Mouse (Mus musculus) megakaryocyte, adult 5-6 weeks (primary cell): ENCODE results near the gene Glrx5. TPM values are rescaled to one million over a fixed set of nuclear protein-coding genes. Genes with fewer than 3 reads are reported as not detected.
A peak's percentile ranks its signal among the peaks of the same experiment; 100 is the strongest.

Experiments used
- ATAC-seq: 2 replicates; pipeline ENCODE4 v1.8.0; 2016; ENCODE audit warnings: mild to moderate bottlenecking, inconsistent platforms; ENCODE audit not compliant: poor library complexity, severe bottlenecking
- total RNA-seq, 2 experiments: library from RNA; stranded (forward) in 1 of 2; stranded (reverse) in 1 of 2; fragments of 153-499, 151-499 nt in 1 of 2; fragments of 221-1000, 200-1000 nt in 1 of 2; gene quantifications; 2 replicates each; pipeline versions ENCODE4 v1.2.3 to v1.2.4; 2015 to 2017

Glrx5 gene
- total RNA-seq, 2 experiments from 2014 or later = 10.0 to 24.8 TPM

DNA sequence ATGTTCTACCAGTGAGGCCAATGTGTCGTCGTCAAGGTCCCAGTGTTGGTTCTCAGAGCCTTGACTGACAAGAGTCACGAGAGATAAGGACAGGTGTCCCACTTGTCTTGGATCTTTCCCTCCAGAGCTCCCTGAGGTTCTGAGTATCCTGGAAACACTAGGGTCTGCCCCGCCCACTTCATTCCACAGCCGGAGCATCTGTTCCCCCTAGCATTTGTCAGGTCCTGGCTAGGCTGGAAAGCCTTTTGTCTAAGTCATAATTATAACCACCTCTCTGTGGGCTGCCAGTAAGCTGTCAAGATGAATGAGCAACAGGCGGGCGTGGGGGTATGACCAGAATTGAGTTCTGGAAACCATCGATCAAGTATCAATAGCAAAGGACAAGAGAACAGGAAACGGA is 29.3 kb upstream of the Glrx5 start:
- no peak for ATAC-seq

DNA sequence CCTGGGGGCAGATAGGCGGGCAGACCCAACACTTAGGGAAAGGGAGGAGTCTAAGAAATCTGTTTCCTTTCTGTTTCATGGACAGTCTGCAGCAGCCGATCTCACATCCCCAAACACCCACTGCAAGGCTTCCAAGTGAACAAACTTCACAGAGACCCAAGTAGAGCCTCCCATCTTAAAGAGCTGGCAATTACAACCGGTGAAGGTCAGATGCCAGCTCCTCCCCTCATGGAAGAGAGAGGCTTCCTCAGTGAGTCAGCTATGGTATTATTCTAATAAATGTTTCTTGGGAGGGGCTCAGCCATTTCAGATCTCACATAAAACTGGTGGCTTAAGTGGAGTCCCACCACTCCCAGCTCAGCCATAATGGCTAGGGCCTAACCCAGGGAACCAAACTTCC is 28.8 kb upstream of the Glrx5 start:
- no peak for ATAC-seq

DNA sequence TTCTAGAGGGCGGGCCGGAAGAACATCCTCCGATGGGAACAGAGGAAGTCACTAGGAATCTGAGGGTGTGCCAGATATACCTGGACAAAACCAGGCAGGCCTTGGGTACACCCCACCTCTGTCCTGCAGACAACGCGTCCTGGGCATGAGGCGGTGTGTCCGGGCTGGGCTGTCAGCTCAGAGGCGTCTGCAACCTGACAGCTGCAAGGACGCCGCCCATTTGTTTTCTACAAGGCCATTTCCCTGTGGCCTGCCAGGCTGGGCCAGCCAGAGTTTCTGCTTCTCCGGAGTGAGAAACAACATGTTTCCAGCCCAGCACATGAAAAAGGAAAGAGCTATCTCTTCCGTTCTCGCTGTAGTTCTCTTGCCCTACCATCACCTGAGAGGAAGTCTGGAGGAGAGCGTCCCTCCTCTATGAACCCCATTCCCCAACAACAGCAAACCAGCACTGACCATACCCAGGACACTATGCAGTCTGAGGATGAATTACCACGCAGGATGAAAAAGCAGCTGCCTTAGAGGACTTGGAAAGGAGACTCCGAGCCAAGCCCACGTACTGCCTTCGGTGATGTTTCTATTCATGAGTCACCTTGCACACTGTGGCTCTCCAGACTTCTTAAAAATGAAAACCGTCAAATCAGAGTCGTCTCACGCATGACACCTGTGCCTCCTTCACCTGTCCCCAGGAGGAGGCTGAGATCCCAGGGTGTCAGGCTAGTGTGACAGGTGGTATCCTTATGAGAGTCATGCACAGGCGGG is 27.4 kb upstream of the Glrx5 start:
- ATAC-seq = no peak

DNA sequence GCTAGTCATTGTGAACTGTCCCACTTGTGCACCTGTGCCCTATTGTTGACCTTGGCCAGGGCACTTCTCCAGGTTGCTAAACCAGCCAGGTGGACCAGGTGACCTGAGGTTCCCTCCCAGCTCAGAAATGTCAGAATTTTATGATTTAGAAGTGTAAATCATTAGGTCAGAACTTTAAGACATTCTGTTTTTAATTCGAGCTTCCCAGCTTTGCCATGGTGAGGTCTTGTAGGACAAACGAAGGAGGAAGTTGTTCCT is 26.8 kb upstream of the Glrx5 start:
- no peak for ATAC-seq

DNA sequence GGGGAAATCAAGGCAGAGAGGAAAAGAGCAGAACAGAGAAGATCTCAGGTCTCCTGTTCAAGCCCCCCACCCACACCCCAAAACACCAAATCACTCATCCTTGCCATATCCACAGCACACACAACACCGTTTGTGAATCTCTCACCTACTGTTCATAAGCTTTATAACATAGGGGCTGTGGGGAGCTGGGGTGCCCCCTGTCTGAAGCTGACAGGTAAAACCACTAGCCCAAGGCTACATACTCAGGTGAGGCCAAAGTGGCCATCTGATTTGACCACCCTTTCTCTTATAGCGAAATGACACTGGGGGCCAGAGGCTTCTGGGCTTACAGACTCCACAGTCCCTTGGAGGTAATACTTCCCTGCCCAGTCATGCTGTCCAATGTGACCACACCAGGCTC is 24.3 kb upstream of the Glrx5 start:
- no peak for ATAC-seq

DNA sequence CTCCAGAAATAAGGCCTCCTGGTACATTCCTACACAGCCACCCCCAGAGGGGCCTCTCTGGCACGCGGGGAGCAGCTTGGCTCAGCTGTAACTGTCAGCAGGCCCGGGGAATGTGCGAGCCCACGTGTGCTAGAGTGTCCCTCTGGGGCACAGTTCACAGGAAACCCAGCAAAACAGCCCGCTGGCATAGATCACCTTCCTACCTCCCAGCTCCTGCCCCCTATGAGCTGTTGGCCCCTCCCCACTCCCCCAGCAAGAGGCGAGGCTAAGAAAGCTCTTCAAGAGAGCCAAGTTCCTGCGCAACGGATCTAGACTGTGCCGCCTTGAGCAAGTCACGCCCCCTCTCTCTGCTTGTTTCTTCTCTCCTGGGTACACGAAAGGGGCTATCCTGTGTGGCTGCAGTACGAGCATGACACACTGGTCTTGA is 23.7 kb upstream of the Glrx5 start:
- ATAC-seq = peak; percentile 23

DNA sequence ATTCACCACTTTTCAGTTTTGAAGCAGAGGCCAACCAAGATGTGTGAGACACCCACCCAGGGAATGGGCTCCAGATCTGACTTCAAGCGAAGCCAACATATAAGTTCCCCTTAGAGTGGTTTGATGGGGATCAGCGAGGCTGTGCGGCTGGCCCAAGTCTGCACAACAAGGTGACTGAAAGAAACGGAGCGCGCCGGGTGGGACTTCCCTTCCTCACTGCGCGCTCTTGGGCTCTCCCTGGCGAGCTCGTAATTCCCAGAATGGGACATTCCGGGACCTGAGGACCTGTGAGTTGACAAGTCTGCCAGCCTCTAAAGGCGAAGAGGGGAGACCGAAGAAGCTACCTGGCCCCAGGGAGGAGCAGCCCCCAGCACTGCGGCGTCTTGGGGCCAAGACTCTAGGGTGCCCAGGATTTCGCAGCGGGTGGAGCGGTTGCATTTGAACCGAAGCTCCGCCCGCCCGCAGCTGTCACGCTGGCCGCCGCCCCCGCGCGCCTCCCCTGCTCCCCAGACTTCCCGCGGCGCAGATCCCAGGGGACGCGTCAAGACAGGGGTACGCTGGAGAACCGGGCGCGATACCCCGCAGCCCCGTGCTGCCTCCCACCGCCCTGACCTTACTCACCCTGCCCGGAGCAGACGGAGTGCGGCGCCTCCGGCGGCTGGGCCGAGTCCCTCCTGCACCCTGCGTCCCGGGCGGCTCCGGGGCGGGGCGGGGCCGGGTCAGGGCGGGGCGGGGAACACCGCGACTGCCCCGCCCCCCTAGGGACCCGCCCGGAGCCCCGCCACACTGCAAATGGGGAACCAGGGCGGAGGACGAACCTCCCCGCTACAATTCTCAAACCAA is 22.9 kb upstream of the Glrx5 start, which contains the start of gene Syne3:
Gene Syne3, minus strand, starts transcription at position 440 of the 843 bp plus-strand sequence.
- ATAC-seq = peak; percentile 49

DNA sequence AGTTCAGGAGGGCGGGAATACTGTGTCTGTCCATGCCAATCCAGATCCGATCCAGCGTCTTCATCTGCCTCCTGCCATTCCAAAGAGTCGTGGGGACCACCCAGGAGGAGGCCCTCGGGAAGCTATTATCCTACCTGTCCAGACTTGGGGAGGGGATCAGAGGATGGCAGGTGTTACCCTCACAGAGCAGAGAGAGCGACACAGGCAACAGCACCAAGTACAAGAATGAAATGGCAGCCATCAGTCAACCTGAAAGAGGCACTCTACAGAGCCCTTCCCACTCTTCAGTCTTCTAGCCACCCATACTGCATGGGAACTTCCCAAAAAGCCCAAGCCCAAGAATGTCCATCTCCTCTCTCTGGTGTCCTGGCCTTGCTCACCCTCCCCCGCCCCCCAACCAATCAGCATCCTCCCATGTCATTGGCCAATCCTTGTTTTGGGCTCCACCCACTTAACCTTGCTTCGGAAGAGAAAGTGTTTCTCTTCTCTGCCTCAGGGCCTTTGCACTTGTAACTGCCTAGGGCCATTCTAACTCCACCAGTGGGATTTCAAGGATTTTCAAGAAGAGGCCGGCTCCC is 22.2 kb upstream of the Glrx5 start:
- ATAC-seq = peak; percentile 33

DNA sequence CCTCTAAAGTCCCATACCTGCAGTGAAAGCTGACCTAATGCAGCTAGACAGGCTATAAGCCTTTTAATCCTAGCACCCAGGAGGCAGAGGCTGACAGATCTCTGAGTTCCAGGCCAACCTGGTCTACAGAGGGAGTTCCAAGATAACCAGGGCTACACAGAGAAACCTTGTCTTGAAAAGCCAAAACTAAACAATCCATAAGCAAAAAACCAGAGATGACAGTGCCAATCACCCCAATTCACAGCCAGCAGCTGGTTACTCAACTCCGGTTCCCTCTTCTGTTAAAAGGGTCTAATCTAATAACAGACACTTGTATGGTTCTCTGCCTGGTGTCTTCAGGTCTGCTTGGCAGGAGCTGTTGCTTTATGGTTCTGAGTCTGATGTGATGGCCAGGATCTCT is 20.9 kb upstream of the Glrx5 start:
- no peak for ATAC-seq

DNA sequence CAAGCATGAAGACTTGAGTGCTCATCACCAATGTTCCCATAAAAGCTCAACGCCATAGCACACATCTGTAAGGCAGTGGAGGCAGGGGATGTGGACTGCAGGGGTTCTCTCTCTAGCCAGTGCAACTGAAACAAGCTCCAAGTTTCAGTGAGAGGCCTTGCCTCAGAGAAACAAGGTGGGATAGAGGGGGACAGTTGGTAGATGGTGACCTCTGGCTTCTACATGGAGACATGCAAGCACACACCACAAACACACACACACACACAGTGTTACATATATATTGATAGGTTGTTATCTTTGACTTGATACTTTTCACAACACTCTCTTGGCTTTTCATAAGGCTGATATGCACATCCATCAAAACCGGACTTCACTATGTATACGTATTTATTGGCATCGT is 20.2 kb upstream of the Glrx5 start:
- no peak for ATAC-seq

DNA sequence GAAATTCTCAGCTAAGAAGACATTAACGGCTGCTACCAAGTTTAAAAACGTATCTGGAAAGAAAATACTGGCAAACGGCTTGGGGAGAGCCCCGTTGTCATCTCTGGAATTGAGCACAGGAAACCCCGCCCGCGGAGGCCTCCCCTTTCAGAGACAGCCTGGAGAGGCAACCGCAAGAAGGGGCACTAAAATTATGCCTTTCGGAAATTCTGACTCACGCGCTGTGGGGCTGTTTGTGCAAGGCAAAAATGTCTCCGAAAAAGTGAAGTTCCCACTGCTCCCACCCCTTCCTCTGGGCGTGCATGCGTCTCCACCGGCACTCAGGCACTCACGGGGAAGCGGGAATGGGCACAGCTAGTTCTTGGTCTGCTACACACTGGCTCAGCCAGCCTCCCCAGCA is 19.4 kb upstream of the Glrx5 start:
- peak; percentile 46 for ATAC-seq

DNA sequence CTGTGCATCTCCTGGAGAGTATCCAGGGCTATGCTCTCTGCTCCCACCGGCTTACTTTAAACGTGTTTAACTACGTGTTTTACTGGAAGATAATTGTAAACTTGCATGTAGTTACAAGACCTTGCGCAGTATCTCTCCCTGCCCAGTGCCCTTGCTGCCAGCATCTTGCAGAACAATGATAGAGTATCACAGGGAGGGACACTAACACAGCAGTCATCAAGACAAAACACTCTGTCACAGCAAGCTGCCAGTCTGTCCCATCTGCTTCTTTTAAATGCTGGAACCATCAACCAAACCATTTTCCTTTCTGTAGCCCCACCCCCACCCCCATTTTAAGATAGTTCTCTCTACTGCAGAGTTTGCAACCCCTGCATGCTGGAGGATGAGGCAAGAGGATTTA is 16.3 kb upstream of the Glrx5 start:
- no peak for ATAC-seq

DNA sequence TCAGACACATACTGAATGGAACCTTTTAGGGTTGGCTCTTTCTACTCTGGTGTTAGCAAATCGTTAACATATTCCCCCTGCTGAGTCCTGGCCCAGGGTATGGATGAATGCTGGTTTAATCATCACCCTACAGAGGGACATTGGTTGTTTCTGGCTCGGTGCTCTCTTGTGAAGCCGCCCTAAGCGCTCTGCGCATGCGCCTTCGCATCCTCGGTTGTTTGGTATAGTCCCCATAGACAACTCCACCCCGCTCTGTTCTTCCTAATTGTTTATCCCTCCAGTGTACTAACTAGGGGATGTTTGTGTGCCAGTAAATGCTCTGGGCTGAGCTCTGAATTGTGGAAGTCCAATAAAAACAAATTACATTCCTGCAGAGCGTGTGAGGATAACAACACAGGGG is 15.8 kb upstream of the Glrx5 start:
- no peak for ATAC-seq

DNA sequence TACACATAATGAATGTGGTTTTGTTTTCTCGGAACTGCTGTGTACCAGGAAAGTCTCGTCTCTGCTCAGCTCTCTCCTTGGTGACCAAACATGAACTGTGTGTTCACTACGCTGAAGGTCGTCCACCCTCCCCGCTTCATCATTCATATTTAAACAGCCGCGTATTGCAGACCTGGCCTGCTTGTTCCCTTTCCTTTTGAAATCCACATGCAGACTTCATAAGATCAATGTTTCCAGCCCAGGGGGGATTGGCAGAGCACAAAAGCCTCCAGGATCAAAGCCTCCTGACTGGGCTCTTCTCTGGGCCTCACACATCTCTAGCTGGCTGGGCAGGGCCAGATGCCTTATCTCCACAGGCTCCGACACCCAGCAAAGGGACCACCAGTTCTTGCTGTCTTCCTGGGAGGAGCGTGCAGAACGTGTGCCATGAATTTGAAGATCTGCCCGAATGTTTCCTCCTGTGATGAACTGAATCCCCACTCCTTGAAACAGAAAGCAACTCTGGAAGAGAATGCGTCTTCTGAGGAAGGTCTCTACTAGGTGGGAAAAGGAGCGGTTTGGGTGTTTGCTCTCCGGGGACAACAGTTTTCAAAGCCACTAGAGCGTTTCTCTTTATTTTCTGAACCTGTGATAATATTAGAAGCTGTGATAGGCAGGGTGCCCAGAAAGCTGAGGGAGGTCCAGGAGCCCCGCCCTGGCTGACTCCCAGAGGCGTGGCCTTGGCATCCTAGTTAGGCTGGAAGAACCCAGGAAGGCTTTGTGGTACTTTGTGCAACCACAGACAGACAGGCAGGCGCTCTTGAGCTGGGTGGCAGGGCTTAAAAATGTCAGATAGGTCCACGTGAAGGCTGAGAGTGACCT is 12.9 kb upstream of the Glrx5 start:
- peak; percentile 55 for ATAC-seq

DNA sequence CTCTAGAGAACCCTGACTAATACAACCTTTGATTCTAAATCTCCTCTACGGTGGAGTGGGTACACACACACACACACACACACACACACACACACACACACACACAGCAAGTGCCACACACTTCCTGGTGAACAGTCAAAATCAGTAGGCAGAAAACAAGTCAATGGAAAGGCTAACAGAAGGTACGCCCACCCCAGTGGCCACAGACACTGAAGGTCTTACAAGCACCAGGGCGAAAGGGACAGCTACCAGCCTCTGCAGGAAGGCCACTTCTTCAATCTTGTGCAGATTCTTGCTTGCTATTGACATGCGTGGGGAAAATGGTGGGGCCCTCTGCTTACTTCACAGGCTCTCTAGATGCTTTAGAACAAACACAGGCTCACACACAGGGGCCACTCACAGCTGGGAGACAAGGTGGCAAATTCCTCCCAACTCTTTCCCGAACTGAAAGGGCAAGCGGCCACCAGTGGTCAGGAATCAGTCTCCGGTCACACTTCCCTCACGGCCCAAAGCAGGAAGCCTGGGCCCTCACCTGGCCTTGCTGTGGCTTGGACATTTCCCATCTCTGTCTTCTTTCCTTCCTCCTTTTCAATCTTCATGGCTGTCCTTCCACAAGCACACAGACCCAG is 10.9 kb upstream of the Glrx5 start:
- ATAC-seq = peak; percentile 32

DNA sequence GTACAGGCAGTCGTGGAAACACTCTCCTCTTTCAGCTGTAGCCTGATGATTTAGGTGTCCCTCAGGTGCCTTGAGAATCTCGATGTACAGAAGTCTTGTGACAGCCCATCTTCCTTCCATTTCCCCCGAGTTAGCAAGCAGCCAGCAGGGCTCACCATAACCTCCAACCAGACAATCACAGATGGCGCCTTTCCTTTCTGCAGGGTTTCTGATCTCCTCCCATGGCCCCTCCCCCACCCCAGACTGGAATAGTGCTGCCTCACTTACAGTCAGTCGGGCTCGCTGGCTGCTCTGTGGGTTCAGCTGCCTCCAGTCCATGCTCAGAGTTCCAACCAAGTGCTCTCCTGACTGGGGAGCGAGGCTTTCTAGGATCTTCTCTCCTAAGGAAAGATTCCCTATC is 10.3 kb upstream of the Glrx5 start:
- no peak for ATAC-seq

DNA sequence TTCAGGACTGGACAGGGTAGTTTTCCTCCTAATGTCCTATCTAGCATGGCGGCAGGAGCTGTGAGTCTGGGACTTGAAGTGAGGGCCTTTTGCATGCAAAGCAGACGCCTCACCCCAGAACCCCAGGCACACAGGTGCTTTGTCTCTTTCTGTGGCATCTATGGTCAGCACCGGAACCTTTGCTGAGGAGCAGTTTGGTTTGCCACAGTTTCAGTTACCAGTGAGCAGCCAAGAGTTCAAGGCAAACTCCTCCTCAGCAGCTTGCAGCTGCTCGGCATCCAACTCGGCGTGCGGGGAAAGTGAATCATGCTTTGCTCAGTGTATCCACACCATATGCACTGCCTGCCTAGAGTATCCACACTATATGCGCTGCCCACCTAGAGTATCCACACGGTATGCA is 9.7 kb upstream of the Glrx5 start:
- no peak for ATAC-seq

DNA sequence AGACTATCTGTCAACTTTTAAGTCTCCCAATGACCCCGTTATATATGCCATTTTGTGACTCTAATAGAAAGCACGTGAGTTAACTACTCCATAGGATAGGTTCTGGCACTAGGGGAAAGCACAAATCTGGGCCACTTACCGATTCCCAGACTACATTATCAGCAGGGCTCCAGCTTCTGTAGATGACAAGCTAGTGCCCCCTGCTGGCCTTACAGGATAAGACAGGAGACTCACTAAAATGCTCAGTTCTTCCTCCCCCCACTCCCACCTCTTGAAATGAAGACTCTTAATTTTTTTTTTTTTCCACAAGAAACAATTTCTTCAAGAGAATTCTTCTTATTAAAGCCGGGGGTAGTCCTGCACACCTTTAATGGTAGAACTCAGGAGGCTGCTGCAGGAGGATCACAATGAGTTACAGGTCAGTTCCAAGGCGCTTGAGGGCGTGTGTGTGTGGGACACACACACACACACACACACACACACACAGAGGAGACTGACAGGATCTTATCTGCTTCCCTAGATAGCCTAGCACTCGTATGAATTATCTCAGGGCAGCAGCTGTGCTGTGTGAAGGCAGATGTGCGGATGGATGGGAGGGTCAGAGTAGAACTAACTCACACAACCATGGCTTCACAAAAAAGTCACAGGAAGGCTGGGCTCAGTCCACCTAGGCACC is 7.1 kb upstream of the Glrx5 start:
- peak; percentile 67 for ATAC-seq

DNA sequence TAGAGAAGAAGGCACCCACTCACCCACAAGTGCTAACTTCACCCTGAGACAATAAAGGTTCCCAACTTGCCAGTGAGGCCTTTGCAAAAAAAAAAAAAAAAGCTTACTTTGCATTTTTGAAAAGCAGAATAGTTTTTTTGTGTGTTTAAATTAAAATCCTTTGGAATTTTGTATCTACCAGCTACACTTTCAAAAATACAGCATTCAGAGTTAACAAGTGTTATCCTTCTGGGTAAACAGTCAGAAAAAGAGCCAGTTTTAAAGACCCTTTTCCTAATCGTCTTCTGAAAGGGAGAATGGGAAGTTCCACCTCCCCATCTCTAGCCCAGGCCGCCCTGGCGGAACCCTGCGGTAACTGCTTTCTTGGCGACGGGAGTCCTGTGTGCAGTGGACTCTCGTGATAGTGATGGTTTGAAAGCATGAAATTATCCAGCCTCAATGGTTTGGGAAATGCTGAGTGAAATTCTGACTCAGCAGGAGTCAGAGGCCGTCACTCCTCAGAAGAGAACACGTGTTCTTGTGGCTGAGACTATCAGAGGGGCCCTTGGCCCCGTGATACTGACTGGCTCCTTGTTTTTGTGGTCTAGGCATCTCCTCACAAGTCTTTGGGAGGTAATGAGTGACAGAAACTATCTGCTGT is 6.4 kb upstream of the Glrx5 start:
- ATAC-seq = no peak
